Mouse (Mus musculus): ENCODE results near the gene Alpl.

The Alpl gene

DNA sequence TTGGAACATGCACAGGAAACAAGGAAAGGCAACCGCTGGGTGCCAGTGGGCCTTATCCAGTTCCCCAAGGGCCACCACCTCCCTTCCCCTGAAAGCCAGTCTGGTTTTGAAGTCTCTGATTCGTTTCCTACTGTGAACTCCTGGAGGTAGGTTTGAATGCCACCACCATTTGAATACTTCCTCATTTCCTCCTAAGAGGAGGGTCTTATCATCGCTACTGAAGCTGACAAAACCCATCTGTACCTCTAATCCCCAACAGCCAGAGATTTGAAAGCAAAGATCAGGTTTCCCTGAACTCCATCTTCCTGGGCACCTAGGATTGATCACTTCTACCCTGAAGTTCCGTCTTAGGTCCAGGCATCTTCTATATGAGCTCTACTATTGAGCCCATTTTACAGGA lies 854 bp upstream of the Alpl start:
- DNase-seq = no peak

DNA sequence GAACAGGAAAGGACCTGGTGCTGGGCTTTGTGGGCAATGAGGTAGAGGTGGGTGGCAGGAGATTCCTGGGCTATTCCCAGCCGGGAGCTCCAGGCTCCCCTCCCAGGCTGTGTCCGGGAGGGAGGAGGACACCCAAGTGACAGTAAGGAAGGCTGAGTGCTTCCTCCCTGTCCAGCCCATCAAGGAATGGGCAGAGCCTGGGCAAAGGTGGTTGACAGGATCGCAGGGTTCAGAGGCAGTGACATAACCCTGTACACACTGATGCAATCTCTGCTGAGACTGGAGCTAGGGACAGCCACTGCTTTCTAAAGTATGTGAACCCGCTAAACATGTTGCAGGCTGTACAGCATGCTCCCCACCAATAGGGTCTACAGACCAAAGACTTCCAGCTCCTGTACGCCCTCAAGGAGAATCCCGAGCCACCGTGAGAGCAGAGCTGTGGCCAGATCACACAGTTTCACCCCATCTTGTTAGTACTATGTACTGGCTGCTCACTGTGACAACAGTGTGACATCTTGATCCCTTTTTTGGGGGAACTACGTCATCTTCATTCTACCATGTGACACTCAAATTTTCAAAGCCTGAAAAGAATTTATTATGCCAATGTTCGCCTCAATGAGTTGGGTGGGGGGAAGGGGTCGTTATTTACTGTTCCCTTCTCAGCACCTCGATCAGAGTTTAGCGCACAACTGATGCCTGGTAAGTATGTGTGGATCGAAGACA lies 1.8 kb downstream of the Alpl start:
- no peak for DNase-seq

DNA sequence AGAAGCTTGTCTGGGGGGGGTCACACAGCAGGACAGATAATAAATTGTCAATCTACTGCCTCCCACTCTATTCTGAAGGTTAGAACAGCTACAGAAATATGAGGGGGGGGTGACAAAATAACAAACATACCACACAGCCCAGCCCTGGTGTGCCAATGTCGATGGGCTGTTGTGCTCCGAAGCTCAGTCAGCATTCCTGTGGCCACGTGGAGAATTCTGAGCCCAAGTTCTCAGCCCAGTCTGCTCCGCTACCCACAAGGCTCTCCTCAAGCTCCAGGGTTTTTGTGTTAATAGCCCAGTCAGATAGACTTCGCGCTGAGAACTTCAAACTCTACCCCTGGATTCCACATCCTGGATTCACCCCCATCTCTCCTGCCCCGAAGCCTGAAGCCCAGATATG lies 2.6 kb downstream of the Alpl start:
- DNase-seq = no peak

DNA sequence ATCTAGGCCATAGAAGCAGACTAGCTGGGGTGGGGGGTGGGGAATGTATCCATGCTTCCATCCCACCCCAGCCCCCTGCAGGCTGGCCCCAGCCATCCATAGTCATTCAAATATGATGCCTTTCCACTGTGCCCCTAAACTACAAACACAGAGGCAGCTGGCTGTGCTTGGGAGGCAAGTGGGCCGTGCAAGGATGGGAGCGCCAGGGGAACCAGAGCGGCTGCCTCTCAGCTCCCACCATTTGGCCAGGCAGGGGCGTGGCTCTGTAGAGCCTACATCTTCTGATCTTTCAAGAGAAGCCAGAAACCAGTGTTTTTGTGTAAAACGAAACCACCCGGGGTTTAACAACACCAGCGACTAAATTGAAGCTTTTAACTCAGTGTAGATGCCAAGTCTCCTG lies 4.7 kb downstream of the Alpl start:
- no peak for DNase-seq

DNA sequence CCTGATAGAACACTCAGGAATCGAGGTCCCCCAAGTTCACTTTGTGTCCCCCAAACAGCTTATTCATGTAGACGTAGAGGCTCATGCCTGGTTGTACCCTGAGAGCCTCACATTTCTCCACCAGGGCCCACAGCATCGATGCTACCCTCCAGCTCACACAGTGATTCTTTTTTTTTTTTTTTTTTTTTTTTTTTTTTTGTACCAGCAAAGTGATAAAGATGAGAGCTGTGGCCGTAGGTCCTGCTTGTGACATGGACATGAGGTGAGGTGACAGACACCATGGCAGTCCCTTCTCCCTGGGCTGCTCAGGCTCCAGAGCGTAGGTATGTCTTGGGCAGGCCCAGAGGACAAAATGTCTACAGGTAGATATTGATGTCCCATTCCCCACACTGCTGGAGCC lies 5.2 kb downstream of the Alpl start:
- DNase-seq = no peak

DNA sequence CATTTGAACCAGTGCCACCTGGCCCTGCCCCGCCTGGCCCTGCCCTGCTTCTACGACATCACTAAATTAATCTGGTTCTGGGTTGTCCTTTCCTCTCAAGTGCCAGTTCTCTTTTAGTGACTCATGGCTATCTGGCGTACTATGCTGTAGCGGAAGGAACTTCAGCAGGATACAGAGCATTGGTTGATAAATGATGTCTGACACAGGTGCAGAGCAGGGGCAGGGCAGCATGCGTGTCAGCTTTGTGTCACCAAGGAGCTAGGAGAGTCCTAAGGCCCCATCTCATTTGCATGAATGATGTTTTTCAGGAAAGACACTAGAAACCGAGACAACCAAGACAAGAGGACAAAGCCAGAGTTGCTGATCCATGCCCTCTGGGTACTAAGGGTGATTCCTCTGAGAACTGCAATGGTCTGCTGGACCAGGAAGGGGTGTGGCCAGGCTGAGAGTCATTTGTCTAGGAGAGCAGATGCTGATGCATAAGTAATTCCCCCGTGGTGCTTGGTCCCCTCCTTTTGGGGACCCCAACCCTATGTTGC lies 7.6 kb downstream of the Alpl start:
- DNase-seq = no peak

DNA sequence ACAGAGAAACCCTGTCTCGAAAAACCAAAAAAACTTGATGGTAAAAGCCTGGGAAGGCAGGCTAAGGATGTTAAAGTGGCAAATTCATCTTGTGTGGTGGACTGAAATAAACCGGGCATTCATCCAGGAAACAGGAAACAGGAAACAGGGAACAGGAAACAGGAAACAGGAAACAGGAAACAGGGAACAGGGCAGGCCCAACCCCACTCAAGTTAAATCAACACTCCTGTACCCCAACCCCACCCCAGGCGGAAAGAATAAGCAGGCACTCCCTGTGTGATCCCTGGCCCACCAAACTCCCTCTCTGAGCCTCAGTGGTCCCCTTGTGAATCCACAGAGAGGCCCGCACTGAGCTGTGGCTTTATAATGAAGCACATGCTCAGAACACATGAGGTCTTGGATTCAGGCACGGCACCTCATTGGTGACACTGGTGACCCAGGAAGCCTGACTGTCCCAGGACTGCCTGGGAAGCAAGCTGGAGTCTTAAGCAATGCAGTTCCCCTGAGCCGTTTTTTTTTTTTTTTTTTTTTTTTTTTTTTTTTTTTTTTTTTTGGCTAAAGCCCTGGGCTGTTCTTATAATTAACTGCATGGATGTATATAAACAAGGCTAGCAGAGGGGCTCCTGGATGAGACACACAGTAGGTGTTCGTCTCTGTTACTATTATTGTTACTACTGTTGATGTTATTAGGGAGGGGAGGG lies 8.4 kb downstream of the Alpl start:
- DNase-seq = no peak

DNA sequence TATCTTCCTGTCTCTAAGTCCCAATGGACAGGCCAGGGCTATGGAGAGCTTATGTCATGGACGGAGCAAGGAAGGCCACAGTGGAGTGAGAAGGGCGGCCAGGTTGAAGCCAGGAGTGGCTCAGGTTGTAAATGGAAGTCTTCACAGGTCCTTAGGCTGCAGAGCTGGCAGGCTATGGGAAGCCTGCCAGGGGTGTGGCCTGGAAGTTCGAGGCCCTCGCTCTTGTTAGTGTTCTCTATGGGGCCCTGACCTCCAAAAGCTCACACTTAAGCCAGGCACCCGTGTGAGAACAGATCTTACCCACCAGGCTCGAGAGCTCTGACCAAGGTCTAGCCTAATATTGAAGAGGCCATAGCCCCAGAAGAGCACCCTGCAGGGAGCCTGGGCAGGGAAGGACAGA lies 9.7 kb downstream of the Alpl start:
- peak; percentile 38 for DNase-seq

DNA sequence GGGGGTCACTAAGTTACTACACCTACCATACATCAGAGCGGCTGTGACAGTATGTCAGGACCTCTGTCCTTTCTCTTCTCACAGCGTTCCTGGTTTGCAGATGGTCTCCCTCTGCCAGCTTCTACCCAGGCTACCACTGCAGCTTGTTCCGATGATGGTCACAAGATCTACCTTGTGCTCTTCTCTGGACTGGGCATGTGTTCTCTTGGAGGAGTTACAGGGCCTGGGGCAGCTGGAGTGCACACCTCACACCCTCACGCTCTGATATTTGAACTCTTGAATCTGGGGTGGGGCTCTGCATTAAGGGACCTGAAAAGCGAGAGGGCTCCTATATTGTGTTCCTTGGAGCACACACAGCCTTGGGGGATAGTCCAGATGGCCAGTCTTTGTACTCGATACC lies 10.9 kb downstream of the Alpl start:
- DNase-seq = no peak

DNA sequence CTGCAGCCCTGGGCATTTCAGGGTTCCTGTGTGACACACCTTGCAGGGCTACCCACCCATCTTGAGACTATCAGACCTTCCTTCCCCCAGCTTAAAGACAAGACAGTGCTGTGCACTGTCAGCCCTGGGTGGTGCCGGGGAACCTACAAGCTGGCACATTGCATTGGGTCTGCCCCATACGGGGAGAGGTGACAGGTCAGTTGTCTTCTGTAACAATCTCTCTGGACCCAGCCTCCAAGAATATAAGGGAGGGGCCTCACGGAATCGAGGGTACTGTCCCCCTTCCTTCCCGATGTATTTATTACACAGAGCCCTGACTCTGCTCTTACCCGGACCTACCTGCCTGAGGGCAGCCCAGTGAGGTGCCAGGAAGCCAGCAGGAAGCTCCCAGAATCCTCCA lies 11.4 kb downstream of the Alpl start:
- DNase-seq = no peak

DNA sequence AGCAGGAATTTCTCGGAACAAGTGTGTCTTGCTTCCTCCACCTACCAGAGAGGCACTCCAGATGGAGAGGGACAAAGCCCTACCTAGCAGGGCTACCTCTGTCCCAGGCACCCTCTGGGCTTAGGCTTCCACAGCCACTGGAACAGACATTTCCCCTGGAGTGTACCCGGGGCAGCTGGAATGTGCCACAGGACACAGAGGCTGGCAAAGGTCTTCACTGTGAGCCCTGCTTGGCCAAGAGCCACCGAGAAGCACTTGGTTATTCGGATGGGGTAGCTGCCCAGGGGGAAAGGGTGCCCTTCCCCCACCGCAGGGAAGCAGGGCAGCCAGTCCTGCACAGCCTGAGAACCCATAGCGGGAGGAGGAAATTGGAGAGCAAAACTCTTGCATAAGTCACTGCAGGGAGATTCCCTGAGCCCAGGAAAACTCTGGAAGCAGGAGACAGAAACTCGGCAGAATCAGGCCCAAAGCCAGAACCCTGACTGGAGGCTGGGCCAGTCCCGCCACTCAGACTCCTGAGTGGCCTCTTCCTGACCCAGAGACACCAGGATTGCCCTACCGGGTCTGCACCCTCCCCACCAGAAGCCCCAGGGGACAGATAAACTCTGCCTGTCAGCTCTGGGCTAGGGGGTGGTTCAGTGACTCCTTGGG lies 12.5 kb downstream of the Alpl start:
- peak; percentile 51 for DNase-seq

DNA sequence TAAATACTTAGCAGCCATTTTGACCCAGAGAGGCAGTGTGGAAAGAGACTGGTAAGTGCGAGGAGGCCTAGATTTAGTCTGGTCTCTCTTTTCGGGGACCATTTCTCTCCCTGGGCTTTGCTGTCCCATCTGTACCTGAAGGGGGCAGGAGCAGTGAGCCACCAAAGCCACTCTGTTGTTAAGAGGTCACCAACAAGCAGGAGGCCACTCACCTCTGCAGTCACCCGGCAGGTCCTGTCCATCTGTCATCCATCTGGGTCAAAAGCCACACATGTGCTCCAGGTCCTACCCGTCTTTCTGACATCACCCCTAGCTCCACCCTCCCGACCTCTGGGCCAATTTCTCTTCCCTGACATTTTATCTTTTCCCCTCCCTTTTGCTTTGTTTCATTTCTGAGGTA lies 14.2 kb downstream of the Alpl start:
- DNase-seq = no peak

DNA sequence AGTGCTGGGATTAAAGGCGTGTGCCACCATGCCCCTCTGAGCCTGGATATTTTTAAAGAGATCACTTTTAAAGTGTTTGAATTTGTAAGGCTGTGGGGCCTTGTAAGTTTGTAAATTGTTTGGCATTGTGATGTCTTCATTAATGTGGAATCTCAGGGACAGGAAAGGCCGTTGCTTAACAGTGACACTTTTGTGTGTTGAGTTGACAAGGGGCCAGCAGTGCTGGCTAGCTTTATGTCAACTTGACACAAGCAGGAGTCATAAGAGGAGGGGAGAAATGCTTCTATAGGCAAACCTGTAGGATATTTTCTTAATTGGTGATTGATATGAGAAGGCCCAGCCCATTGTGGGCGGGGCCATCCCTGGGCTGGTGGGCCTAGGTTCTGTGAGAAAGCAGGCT lies 15.2 kb downstream of the Alpl start:
- DNase-seq = no peak

DNA sequence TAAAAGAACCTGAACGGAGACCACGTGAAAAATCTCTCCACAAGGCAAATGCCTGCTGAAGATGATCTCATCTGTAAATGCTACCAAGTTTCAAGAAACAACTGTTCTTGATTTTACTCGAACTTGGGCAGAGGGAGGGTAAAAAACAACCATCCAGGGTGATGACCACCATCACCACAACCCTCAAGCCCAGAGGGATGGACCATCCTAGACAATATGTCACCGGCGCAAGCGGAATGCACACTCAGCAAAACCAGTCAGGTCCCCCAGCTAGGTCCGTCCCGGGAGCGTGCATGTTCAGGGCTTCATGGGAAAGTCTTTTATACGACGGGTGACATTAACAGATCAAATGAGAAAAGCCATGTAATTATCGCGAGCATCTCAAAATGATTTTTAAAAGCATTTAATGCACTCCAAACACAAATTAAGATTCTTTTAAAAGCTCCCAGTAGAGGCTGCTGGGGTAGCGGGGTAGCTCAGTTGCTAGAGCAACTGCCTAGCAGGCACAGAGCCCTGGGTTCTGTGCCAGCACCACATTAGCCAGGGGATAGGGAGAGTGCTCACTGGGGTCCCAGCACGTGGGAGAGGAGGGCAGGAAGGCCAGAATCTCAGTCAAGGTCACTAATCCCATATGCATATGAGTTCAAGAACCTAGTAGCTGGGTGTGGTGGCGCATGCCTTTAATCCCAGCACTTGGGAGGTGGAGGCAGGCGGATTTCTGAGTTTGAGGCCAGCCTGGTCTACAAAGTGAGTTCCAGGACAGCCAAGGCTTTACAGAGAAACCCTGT lies 17.6 kb downstream of the Alpl start:
- DNase-seq = no peak

DNA sequence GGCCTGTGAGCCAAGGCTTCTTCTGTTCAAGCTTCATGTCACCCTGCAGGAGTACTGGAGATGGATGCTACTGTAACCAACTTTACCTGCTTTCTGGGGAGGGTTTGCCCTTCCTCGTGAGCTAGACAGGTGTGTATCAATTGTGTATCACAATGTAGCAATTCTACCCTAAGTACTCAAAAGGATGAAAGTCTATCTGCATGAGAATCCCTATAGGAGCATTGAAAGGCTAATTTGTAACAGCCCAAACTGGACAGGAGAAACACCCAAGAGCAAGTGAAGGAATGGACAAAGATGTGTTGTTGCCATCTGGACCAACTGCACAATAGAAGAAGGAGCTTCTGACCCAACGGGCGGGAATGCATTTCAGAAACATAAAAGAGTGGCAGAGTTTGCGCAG lies 18.3 kb downstream of the Alpl start:
- DNase-seq = no peak

DNA sequence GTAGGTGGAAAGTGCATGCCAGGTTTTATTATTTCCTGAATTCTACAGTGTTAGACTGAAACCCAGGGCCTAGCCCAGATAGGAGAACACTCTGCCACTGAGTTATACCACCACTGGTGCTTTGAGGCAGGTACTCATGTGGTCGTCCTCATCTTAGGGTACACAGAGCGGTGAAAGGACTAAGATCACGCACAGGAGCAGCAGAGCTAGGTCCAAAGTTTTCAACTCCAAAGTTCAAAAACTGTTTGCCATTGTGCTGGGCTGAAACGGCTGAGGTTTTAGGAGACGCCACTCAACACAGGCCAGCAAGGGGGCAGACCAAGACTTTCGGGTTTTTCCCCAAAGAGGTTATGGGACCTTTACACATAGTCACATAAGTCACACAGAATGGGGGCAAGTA lies 21.7 kb downstream of the Alpl start:
- no peak for DNase-seq

DNA sequence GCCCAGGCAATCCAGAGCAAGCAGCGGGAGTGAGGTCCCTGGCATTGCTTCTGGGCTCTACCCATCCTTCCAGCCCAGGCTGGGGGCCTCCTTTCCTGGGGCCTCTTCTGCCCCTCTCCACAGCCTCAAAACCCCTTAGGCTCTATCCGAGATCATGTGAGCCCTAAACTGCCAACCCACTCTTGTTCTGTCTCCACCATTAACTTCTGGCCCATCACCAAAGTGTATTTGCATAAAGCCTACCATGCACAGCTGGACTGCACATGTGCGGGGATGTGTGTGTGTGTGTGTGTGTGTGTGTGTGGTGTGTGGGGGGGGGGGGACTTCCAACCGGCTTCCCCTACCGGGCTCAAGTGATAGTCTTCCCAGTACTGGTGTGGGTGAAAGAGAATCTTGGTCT lies 22.2 kb downstream of the Alpl start:
- DNase-seq = no peak

DNA sequence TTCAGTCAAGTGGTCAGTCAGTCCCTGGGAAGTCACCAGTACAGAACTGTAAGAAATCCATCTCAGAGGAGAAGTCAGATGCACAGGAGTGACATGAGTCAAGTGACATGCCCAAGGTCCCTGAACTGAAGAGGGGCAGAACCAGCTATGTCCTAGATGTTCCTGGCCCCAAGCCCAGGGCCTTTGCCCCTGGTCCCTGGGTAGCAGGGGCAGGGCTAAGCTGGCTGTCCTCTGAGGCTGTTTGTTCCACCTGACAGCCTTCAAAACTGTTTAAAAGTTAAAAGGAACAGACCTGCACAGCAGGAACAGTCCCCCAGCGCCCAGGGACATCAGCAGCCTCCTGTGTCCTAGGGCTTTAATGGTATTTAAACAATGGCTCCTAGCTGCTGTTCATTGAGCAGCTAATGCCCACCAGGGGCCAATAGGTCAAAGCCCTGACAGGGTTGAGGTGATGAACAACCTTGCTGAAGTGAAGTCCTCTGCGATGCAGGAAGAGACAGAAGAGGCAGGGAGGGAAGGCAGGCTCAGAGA lies 22.8 kb downstream of the Alpl start:
- no peak for DNase-seq

DNA sequence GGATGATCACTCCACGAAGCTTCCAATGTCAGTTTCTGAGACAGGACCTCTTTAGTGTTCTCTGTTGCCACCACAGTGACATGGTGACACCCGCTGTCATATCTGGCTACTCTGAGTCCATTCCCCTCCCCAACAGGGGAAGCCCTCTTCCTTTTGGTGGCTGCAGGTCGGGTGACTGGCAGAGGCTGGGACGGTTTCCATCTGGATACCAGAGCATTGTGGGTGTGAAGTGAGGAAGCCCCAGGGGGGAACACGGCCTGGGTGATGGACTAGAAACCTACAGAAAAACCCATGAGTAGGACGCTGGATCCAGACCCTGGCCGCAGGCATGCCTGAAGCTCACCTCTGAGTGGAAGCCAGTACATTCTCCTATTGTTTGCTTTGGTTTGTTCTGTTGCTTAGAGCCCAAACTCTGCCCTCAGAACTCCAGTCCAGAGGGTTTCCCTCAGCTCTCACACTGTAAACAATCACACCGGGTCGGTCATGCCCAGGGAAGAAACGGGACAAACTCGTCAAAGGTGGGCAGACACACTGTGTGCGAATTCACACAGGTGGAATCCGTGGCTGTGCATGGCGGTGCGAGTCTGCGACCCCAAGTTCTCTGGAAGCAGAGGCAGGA lies 23.6 kb downstream of the Alpl start:
- DNase-seq = no peak

DNA sequence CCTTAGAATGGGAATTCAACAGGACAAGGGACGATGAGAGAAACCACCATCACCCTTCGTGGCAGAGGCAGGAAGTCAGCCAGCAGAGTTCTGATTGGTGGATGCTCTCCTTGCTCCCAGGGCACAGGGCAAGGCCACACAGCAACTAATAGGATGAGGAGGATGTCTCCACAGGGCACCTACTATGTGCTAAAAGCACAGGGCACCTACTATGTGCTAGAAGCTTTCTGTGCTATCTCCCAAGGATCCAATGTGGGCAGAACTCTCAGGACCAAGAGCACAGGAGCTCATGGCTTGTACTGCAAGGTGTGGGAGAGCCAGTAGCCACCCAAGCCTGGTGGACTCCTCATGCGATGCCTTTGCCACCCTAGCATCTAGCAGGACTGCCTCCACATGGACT lies 24.4 kb downstream of the Alpl start:
- no peak for DNase-seq

DNA sequence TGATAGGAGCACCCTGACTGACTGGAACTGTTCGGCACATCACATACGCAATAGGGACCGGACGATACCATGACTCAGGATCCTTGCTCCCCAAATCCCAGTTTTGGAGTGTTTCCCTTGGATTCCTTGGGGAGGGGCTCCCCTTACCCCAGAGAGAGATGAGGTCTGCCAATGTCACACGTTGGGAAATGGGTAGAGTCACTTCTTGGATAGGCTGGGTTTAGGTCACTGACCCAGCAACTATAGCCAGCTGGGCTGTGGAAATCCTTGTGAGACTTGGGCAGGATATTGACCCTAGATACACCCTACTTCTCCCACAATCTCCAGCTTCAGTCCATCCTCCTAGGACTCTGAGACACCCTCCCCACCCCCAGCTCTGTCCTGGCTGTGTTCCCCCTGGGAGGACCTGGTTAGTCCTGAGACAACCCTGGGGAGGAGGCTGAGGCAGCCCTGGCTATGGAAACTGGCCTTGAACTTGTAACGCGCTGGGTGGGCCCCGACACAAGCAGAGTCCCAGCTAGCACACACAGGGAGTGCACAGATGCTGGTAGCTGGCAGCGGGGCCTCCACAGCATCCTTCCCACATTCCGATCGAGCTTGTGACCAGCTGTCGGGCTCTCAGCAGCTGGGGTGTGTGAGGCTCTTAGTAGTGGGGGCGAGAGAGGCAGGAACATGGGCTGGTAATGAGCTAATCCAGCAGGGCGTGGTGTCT lies 25.1 kb downstream of the Alpl start:
- peak; percentile 40 for DNase-seq

DNA sequence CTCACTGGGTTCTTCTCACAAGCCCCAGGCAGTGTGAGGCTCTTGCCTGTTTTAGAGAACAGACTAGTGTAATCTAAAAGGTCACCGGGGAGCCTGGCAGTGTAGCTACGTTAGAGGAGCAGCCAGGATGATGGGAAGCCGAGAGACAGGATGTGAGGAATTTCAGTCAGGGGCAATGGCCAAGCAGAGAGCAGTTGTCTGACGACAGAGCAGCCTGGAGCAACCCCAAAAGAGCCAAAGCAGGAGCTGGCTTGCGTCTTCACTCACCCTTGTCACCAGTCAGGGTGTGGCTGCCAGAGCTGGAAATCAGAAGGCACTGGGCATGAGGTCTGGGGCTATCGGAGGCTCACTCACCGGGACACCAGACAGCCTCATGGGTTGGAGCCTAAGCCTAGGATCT lies 26.5 kb downstream of the Alpl start:
- peak; percentile 49 for DNase-seq
